Comparison of ENCODE assay signal across 15 mouse cellular contexts in genomic region chr2:181691571-181691970, GRCm38 (mm10). TPM values are rescaled to one million over a fixed set of nuclear protein-coding genes. Genes with fewer than 3 reads are reported as not detected.
DNase-seq lines count a peak whose midpoint lies in the region; ATAC-seq and TF ChIP-seq lines count a peak whose summit lies in the region.
"Had no signal": no experiment of that assay in that cellular context is flagged by ENCODE, and none has a peak within 500 bp of the region (broad histone marks: within the 10 kb centered on the region; RNA-seq: fewer than 3 reads in every experiment).

No protein-coding gene starts in this region.

- peaks cover 26% of the 10 kb centered on the region for H3K79me2 ChIP-seq in MEL (ENCODE audit: control insufficient read depth, insufficient read depth, low read length, poor library complexity)

- H3K27ac ChIP-seq in MEL (ENCODE audit: control insufficient read depth, low read depth, low read length) = peak overlapping the region; percentile 83
- H3K27ac ChIP-seq in midbrain, postnatal 0 days (ENCODE audit: low read depth, low read length) = no peak overlapping the region
- H3K27ac ChIP-seq: forebrain, embryonic 15.5 days; heart, embryonic 13.5 days had no signal

- H3K4me1 ChIP-seq in MEL (ENCODE audit: control insufficient read depth in 1 of 2, insufficient read depth in 2 of 2, low read length in 2 of 2) = peaks cover 0 to 29% of the 10 kb centered on the region in 2 experiments; a peak in 3 of 4 replicates
- peaks cover 13% of the 10 kb centered on the region for H3K4me1 ChIP-seq in midbrain, postnatal 0 days (ENCODE audit: insufficient read depth, low read length)

- no peaks in the 10 kb centered on the region for H3K9me3 ChIP-seq in MEL (replicated peaks; ENCODE audit: insufficient read depth, low read length)
- H3K9me3 ChIP-seq in midbrain, postnatal 0 days (ENCODE audit: low read length) = no peaks in the 10 kb centered on the region
- H3K9me3 ChIP-seq: forebrain, embryonic 15.5 days; heart, embryonic 13.5 days had no signal

- ATAC-seq in granulocyte monocyte progenitor cell, adult 5-6 weeks (replicated peaks; ENCODE audit: poor library complexity, severe bottlenecking) = peak; percentile 61
- no peak for ATAC-seq in midbrain, postnatal 0 days (ENCODE audit: low FRiP score)
- ATAC-seq: forebrain, embryonic 15.5 days; Patski had no signal

- TF ChIP-seq EP300 in MEL (IDR thresholded peaks at IDR 0.05; ENCODE audit: low read depth in 1 of 2, low read length in 2 of 2) = peak; percentile 58 to 62; a peak in 3 of 4 replicates

- H3K9ac ChIP-seq in MEL (ENCODE audit: control insufficient read depth, low read depth, low read length, poor library complexity, severe bottlenecking) = peak overlapping the region; percentile 71
- H3K9ac ChIP-seq in midbrain, postnatal 0 days (replicated peaks; ENCODE audit: low read length, poor library complexity, severe bottlenecking) = no peak overlapping the region
- H3K9ac ChIP-seq: forebrain, embryonic 15.5 days; heart, embryonic 13.5 days had no signal

- TF ChIP-seq CTCF in MEL (IDR thresholded peaks at IDR 0.05 in 2 of 3, conservative IDR thresholded peaks at IDR 0.05 in 1 of 3; ENCODE audit: control insufficient read depth in 1 of 3, insufficient read depth in 1 of 3, low read depth in 2 of 3, low read length in 3 of 3, poor library complexity in 1 of 3, severe bottlenecking in 1 of 3) = no peak
- TF ChIP-seq CTCF in midbrain, postnatal 0 days (IDR thresholded peaks at IDR 0.05) = no peak

- H3K4me3 ChIP-seq in MEL (ENCODE audit: control insufficient read depth in 1 of 2, insufficient read depth in 1 of 2, low read depth in 2 of 2, low read length in 2 of 2) = peak overlapping the region; percentile 45 to 56
- no peak overlapping the region for H3K4me3 ChIP-seq in midbrain, postnatal 0 days (ENCODE audit: low read depth, low read length)
- H3K4me3 ChIP-seq: forebrain, embryonic 15.5 days; heart, embryonic 13.5 days had no signal

- H3K36me3 ChIP-seq in MEL (ENCODE audit: control insufficient read depth in 1 of 2, insufficient read depth in 2 of 2, low read length in 2 of 2) = peaks cover 0 to 26% of the 10 kb centered on the region in 2 experiments; a peak in 2 of 4 replicates
- peaks cover 23% of the 10 kb centered on the region for H3K36me3 ChIP-seq in midbrain, postnatal 0 days (ENCODE audit: insufficient read depth, low read length)

- TF ChIP-seq RAD21 in MEL (IDR thresholded peaks at IDR 0.05; ENCODE audit: low read depth, low read length) = no peak

- DNase-seq in lung, postnatal 36 days = peak; percentile 40
- DNase-seq in lung, postnatal 4 days = no peak
- DNase-seq in MEL (ENCODE audit: low read depth, low spot score) = peak; percentile 89
- DNase-seq in naive thymus-derived CD4-positive, alpha-beta T cell, adult 2 months (ENCODE audit: low read depth) = peak; percentile 56
- no peak for DNase-seq in urinary bladder, postnatal 14 days (ENCODE audit: low spot score)
- no peak for DNase-seq in adrenal gland, postnatal 25 days
- no peak for DNase-seq in midbrain, postnatal 0 days (ENCODE audit: low spot score)
- DNase-seq: kidney, adult 11 months; layer of hippocampus, adult 9-11 months; right cerebral cortex, postnatal 25 days had no signal

- H3K27me3 ChIP-seq in MEL (ENCODE audit: control insufficient read depth in 1 of 2, insufficient read depth in 2 of 2, low read length in 2 of 2) = no peaks in the 10 kb centered on the region
- no peaks in the 10 kb centered on the region for H3K27me3 ChIP-seq in midbrain, postnatal 0 days (ENCODE audit: insufficient read depth, low read length)
- H3K27me3 ChIP-seq: forebrain, embryonic 15.5 days; Patski had no signal

- WGBS in midbrain, postnatal 0 days = 93% methylated on average over 4 of the region's 4 CpGs

- no peak overlapping the region for H3K4me2 ChIP-seq in midbrain, postnatal 0 days (ENCODE audit: low read depth, low read length, poor library complexity, severe bottlenecking)
- H3K4me2 ChIP-seq: forebrain, embryonic 15.5 days had no signal

- TF ChIP-seq POLR2A in MEL (IDR thresholded peaks at IDR 0.05; ENCODE audit: control insufficient read depth in 1 of 2, insufficient read depth in 1 of 2, low read depth in 1 of 2, low read length in 2 of 2, poor library complexity in 1 of 2) = peak; percentile 37 to 80; a peak in 3 of 4 replicates

TF ChIP-seq in MEL, 35 proteins besides CTCF, POLR2A, EP300 and RAD21 (continues in another document):
- TF ChIP-seq CHD1 (IDR thresholded peaks at IDR 0.05; ENCODE audit: low read depth, low read length) = no peak
- TF ChIP-seq TCF12 (IDR thresholded peaks at IDR 0.05; ENCODE audit: low read depth, low read length) = peak; percentile 55; the same call in 1 of the 2 replicates
- TF ChIP-seq E2F4 (IDR thresholded peaks at IDR 0.05; ENCODE audit: borderline replicate concordance, low read depth, low read length) = no peak
- TF ChIP-seq ELF1 (IDR thresholded peaks at IDR 0.05; ENCODE audit: low read depth, low read length) = peak; percentile 80
- no peak for TF ChIP-seq KAT2A (conservative IDR thresholded peaks at IDR 0.05; ENCODE audit: low read depth, low read length)
- TF ChIP-seq USF1 (IDR thresholded peaks at IDR 0.05; ENCODE audit: low read depth, low read length) = no peak
- TF ChIP-seq MYC (IDR thresholded peaks at IDR 0.05; ENCODE audit: low read depth, low read length) = 0 out of 2 replicates have a peak, but pooled peaks have one; percentile 60
- no peak; the same call in 1 of the 2 replicates for TF ChIP-seq GATA1 (IDR thresholded peaks at IDR 0.05; ENCODE audit: low read depth, low read length)
- TF ChIP-seq GABPA (IDR thresholded peaks at IDR 0.05; ENCODE audit: low read depth, low read length) = no peak
- 0 out of 2 replicates have a peak, but pooled peaks have one; percentile 20 for TF ChIP-seq JUND (IDR thresholded peaks at IDR 0.05; ENCODE audit: low read depth, low read length)
- TF ChIP-seq ETS1 (IDR thresholded peaks at IDR 0.05; ENCODE audit: low read depth, low read length) = peak; percentile 56; the same call in 1 of the 2 replicates
- TF ChIP-seq POLR2AphosphoS2 (IDR thresholded peaks at IDR 0.05; ENCODE audit: low read length) = peak; percentile 49; the same call in 1 of the 2 replicates
- TF ChIP-seq MAZ (IDR thresholded peaks at IDR 0.05; ENCODE audit: low read depth, low read length) = peak; percentile 91
- TF ChIP-seq HCFC1 (IDR thresholded peaks at IDR 0.05; ENCODE audit: low read depth, low read length) = peak; percentile 60
- no peak for TF ChIP-seq SMC3 (IDR thresholded peaks at IDR 0.05; ENCODE audit: low read depth, low read length)

RNA-seq across cellular contexts. Expression of gene Rgs19, which starts 2.2 kb away (rescaled TPM):
- total RNA-seq in MEL (2012; rRNA removed) = 45.5 and 46.2 TPM in 2 replicates
- polyA plus RNA-seq in MEL (2012; ENCODE audit: insufficient read depth in 1 of 2, insufficient read length in 2 of 2, low read depth in 1 of 2, low replicate concordance in 2 of 2, missing spikeins in 1 of 2) = 100 to 1,000 TPM in 1 of 2 experiments, not detected in 1; 157 TPM
- 246 and 266 TPM in 2 replicates for total RNA-seq in granulocyte monocyte progenitor cell, adult 5-6 weeks (2014; fragmentation: Nextera tagmentation)
- total RNA-seq in granulocyte monocyte progenitor cell, adult 5-6 weeks (2017) = 78.6 and 96.8 TPM in 2 replicates
- total RNA-seq in adrenal gland, postnatal 25 days (2021) = 20.3 and 31.7 TPM in 2 replicates
- total RNA-seq in midbrain, postnatal 0 days (2014; rRNA removed) = 51.2 and 65.2 TPM in 2 replicates
- 63.6 and 69.4 TPM in 2 replicates for polyA plus RNA-seq in midbrain, postnatal 0 days (2015; fragmentation: Nextera tagmentation; extraction: Ambion mirVana)

RNA-seq across cellular contexts. Expression of gene Lkaaear1, which starts 6.7 kb away (rescaled TPM):
- not detected in 2 replicates for total RNA-seq in MEL (2012; rRNA removed)
- not detected for polyA plus RNA-seq in MEL (2012; ENCODE audit: insufficient read depth in 1 of 2, insufficient read length in 2 of 2, low read depth in 1 of 2, low replicate concordance in 2 of 2, missing spikeins in 1 of 2)
- total RNA-seq in granulocyte monocyte progenitor cell, adult 5-6 weeks (2014; fragmentation: Nextera tagmentation) = not detected in 2 replicates
- not detected in 2 replicates for total RNA-seq in granulocyte monocyte progenitor cell, adult 5-6 weeks (2017)
- not detected in 2 replicates for total RNA-seq in adrenal gland, postnatal 25 days (2021)
- total RNA-seq in midbrain, postnatal 0 days (2014; rRNA removed) = not detected in 2 replicates
- polyA plus RNA-seq in midbrain, postnatal 0 days (2015; fragmentation: Nextera tagmentation; extraction: Ambion mirVana) = not detected in 2 replicates
- total RNA-seq: liver, adult 2 months had no signal
- polyA plus RNA-seq: forebrain, embryonic 15.5 days; heart, embryonic 13.5 days; liver, adult 2 months; Patski had no signal

RNA-seq across cellular contexts. Expression of gene Tcea2, which starts 11.5 kb away (rescaled TPM):
- total RNA-seq in MEL (2012; rRNA removed) = 6.7 and 7.3 TPM in 2 replicates
- 10 to 100 TPM in 1 of 2 experiments, not detected in 1; 17.0 TPM for polyA plus RNA-seq in MEL (2012; ENCODE audit: insufficient read depth in 1 of 2, insufficient read length in 2 of 2, low read depth in 1 of 2, low replicate concordance in 2 of 2, missing spikeins in 1 of 2)
- 25.2 and 27.0 TPM in 2 replicates for total RNA-seq in granulocyte monocyte progenitor cell, adult 5-6 weeks (2014; fragmentation: Nextera tagmentation)
- 13.6 and 14.1 TPM in 2 replicates for total RNA-seq in granulocyte monocyte progenitor cell, adult 5-6 weeks (2017)
- total RNA-seq in adrenal gland, postnatal 25 days (2021) = 11.6 and 14.7 TPM in 2 replicates
- total RNA-seq in midbrain, postnatal 0 days (2014; rRNA removed) = 50.8 and 54.4 TPM in 2 replicates
- 61.9 and 68.2 TPM in 2 replicates for polyA plus RNA-seq in midbrain, postnatal 0 days (2015; fragmentation: Nextera tagmentation; extraction: Ambion mirVana)

RNA-seq across cellular contexts. Expression of gene Sox18, which starts 20.1 kb away (rescaled TPM):
- total RNA-seq in MEL (2012; rRNA removed) = not detected in 2 replicates
- under 1 TPM in 1 of 2 experiments, not detected in 1; 0.04 TPM for polyA plus RNA-seq in MEL (2012; ENCODE audit: insufficient read depth in 1 of 2, insufficient read length in 2 of 2, low read depth in 1 of 2, low replicate concordance in 2 of 2, missing spikeins in 1 of 2)
- total RNA-seq in granulocyte monocyte progenitor cell, adult 5-6 weeks (2014; fragmentation: Nextera tagmentation) = not detected in 2 replicates
- total RNA-seq in granulocyte monocyte progenitor cell, adult 5-6 weeks (2017) = not detected in 2 replicates
- total RNA-seq in adrenal gland, postnatal 25 days (2021) = 39.0 and 40.4 TPM in 2 replicates
- 8.3 and 15.4 TPM in 2 replicates for total RNA-seq in midbrain, postnatal 0 days (2014; rRNA removed)
- 9.2 and 11.2 TPM in 2 replicates for polyA plus RNA-seq in midbrain, postnatal 0 days (2015; fragmentation: Nextera tagmentation; extraction: Ambion mirVana)

RNA-seq across cellular contexts. Expression of gene Oprl1, which starts 23.2 kb away (rescaled TPM):
- total RNA-seq in MEL (2012; rRNA removed) = 0.04 TPM in 1 of 2 replicates, not detected in the other
- under 1 TPM in 1 of 2 experiments, not detected in 1; 0.25 TPM for polyA plus RNA-seq in MEL (2012; ENCODE audit: insufficient read depth in 1 of 2, insufficient read length in 2 of 2, low read depth in 1 of 2, low replicate concordance in 2 of 2, missing spikeins in 1 of 2)
- not detected in 2 replicates for total RNA-seq in granulocyte monocyte progenitor cell, adult 5-6 weeks (2014; fragmentation: Nextera tagmentation)
- total RNA-seq in granulocyte monocyte progenitor cell, adult 5-6 weeks (2017) = not detected in 2 replicates
- 1.6 and 1.9 TPM in 2 replicates for total RNA-seq in adrenal gland, postnatal 25 days (2021)
- total RNA-seq in midbrain, postnatal 0 days (2014; rRNA removed) = 195 and 210 TPM in 2 replicates
- polyA plus RNA-seq in midbrain, postnatal 0 days (2015; fragmentation: Nextera tagmentation; extraction: Ambion mirVana) = 88.1 and 93.6 TPM in 2 replicates
- total RNA-seq: liver, adult 2 months had no signal
- polyA plus RNA-seq: Patski had no signal

Comparison
In these comparisons a context has a peak if more than half of its experiments do, and no peak if none do; other contexts are left out.
1. DNase-seq: peak in lung, postnatal 36 days (single experiment), MEL (single experiment) and naive thymus-derived CD4-positive, alpha-beta T cell, adult 2 months (single experiment); none in lung, postnatal 4 days (0 of 2), urinary bladder, postnatal 14 days (single experiment), adrenal gland, postnatal 25 days (single experiment) and midbrain, postnatal 0 days (single experiment).